Mouse (Mus musculus): ENCODE results near the gene Sh3bgrl3. TPM values are rescaled to one million over a fixed set of nuclear protein-coding genes. Genes with fewer than 3 reads are reported as not detected.

Gene Sh3bgrl3
- polyA plus RNA-seq, 1 experiment from 2014 or later = 369 TPM

- 40% methylated on average over 7 of the region's 7 CpGs for WGBS
- Histone ChIP-seq H3K4me3 (no peak overlapping the region), H3K9me3 (replicated peaks) (no peaks in the 10 kb centered on the region), H3K4me1 (peaks cover 2% of the 10 kb centered on the region; the same call in 1 of the 2 replicates), H3K4me2 (replicated peaks) (no peak overlapping the region), H3K27ac (no peak overlapping the region), H3K36me3 (no peaks in the 10 kb centered on the region), H3K27me3 (peaks cover 3% of the 10 kb centered on the region), H3K9ac (no peak overlapping the region)
- ATAC-seq (ENCODE audit: low FRiP score) = no peak
Observed at GRCm38 (mm10) chr4:134087412-134087811, 41.2 kb downstream of the Sh3bgrl3 start.

DNA sequence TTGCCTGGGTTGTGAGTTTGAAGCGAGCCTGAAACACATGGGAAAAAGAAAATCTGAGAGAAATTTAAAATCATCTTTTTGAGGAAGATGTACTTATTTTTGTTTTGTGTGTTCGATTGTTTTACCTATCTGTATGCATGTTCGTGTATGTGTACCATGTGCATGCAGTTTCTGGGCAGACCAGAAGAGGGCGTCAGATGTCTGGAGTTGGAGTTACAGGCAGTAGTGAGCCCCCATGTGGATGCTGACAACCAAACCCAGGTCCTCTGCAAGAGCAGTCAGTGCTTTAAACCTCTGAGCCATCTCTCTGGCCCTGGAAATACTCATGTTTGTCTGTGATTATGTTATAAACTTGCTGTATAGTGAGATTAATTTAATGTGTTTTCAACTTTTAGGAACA lies 43.6 kb downstream of the Sh3bgrl3 start:
- H3K4me1 ChIP-seq = peaks cover 12% of the 10 kb centered on the region
- WGBS = 84% methylated on average over 4 of the region's 4 CpGs

GRCm38 (mm10) chr4:134082460-134082859 lies 46.1 kb downstream of the Sh3bgrl3 start:
- Histone ChIP-seq H3K4me1 (peaks cover 14% of the 10 kb centered on the region), H3K4me2 (replicated peaks) (peak overlapping the region; percentile 86), H3K27ac (no peak overlapping the region), H3K4me3 (peak overlapping the region; percentile 43), H3K9ac (no peak overlapping the region), H3K9me3 (replicated peaks) (no peaks in the 10 kb centered on the region), H3K27me3 (peaks cover 26% of the 10 kb centered on the region), H3K36me3 (no peaks in the 10 kb centered on the region)
- no peak for ATAC-seq (ENCODE audit: low FRiP score)
- 20% methylated on average over 7 of the region's 7 CpGs for WGBS

More for the DNA sequence above, 43.6 kb downstream of the Sh3bgrl3 start:
- Histone ChIP-seq H3K36me3 (no peaks in the 10 kb centered on the region), H3K27me3 (peaks cover 26% of the 10 kb centered on the region), H3K4me2 (replicated peaks) (no peak overlapping the region), H3K9ac (no peak overlapping the region), H3K9me3 (replicated peaks) (no peaks in the 10 kb centered on the region), H3K27ac (no peak overlapping the region), H3K4me3 (no peak overlapping the region)
- ATAC-seq (ENCODE audit: low FRiP score) = no peak

GRCm38 (mm10) chr4:134081730-134082386 lies 46.7 kb downstream of the Sh3bgrl3 start:
- Histone ChIP-seq H3K4me2 (replicated peaks) (peak overlapping the region; percentile 86), H3K36me3 (no peaks in the 10 kb centered on the region), H3K9me3 (replicated peaks) (no peaks in the 10 kb centered on the region), H3K27me3 (peaks cover 26% of the 10 kb centered on the region), H3K9ac (peak overlapping the region; percentile 43), H3K27ac (no peak overlapping the region), H3K4me3 (peak overlapping the region; percentile 43), H3K4me1 (peaks cover 14% of the 10 kb centered on the region)
- WGBS = under 1% methylated on average over 41 of the region's 41 CpGs
- ATAC-seq (ENCODE audit: low FRiP score) = peak; percentile 56; the same call in 1 of the 2 replicates

GRCm38 (mm10) chr4:134080674-134081073 lies 47.9 kb downstream of the Sh3bgrl3 start:
- Histone ChIP-seq H3K4me1 (peaks cover 14% of the 10 kb centered on the region), H3K4me2 (replicated peaks) (no peak overlapping the region), H3K27ac (no peak overlapping the region), H3K36me3 (no peaks in the 10 kb centered on the region), H3K27me3 (peaks cover 26% of the 10 kb centered on the region), H3K9ac (no peak overlapping the region), H3K4me3 (no peak overlapping the region), H3K9me3 (replicated peaks) (no peaks in the 10 kb centered on the region)
- 89% methylated on average over 4 of the region's 4 CpGs for WGBS
- no peak for ATAC-seq (ENCODE audit: low FRiP score)

DNA sequence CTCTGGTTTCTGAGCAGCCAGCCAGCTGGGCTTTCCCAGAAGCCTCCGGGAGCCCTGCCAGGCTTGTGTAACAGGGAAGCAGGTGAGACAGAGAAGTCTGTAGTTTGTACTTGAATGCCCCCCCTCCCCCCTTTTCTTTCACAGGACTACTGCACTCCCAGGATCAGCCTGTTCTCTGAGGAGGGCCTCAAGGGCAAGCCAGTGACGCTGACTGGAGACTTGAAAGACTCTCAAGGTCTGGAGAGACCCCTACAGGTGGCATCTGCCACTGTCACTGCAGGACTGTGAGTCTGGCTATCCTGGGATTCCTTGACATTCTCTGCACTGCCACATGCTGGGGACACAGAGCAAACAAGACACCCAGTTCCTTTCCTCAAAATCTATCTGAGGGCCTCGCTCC lies 49.9 kb downstream of the Sh3bgrl3 start:
- no peak overlapping the region for H3K4me2 ChIP-seq (replicated peaks)
- no peak overlapping the region for H3K27ac ChIP-seq
- 25% methylated on average over 3 of the region's 3 CpGs for WGBS
- H3K27me3 ChIP-seq = peaks cover 26% of the 10 kb centered on the region
- H3K4me3 ChIP-seq = no peak overlapping the region
- no peaks in the 10 kb centered on the region for H3K36me3 ChIP-seq
- ATAC-seq (ENCODE audit: low FRiP score) = no peak
- H3K4me1 ChIP-seq = peaks cover 14% of the 10 kb centered on the region
- no peak overlapping the region for H3K9ac ChIP-seq
- H3K9me3 ChIP-seq (replicated peaks) = no peaks in the 10 kb centered on the region

Other genes starting within 250 kb of the Sh3bgrl3 start
- 30.3 and 37.4 TPM in 2 replicates for gene Rps6ka1, start 241.0 kb downstream of the Sh3bgrl3 start, polyA plus RNA-seq (2016; fragmentation: Nextera tagmentation; extraction: Ambion mirVana)
- gene Hmgn2, start 160.1 kb downstream of the Sh3bgrl3 start, polyA plus RNA-seq (2016; fragmentation: Nextera tagmentation; extraction: Ambion mirVana) = 2,290 and 2,342 TPM in 2 replicates
- gene Dhdds, start 127.9 kb downstream of the Sh3bgrl3 start, polyA plus RNA-seq (2016; fragmentation: Nextera tagmentation; extraction: Ambion mirVana) = 43.1 and 44.1 TPM in 2 replicates
- gene Lin28a, start 109.9 kb downstream of the Sh3bgrl3 start, polyA plus RNA-seq (2016; fragmentation: Nextera tagmentation; extraction: Ambion mirVana) = 1.4 TPM in 2 replicates
- gene Zfp683, start 75.0 kb downstream of the Sh3bgrl3 start, polyA plus RNA-seq (2016; fragmentation: Nextera tagmentation; extraction: Ambion mirVana) = not detected in 2 replicates
- gene Crybg2, start 68.0 kb downstream of the Sh3bgrl3 start, polyA plus RNA-seq (2016; fragmentation: Nextera tagmentation; extraction: Ambion mirVana) = 2.3 and 2.5 TPM in 2 replicates
- 4.8 and 5.0 TPM in 2 replicates for gene Cd52, start 33.7 kb downstream of the Sh3bgrl3 start, polyA plus RNA-seq (2016; fragmentation: Nextera tagmentation; extraction: Ambion mirVana)
- 11.6 and 13.4 TPM in 2 replicates for gene Ubxn11, start 26.2 kb downstream of the Sh3bgrl3 start, polyA plus RNA-seq (2016; fragmentation: Nextera tagmentation; extraction: Ambion mirVana)
- gene Cep85, start 58.3 kb upstream of the Sh3bgrl3 start, polyA plus RNA-seq (2016; fragmentation: Nextera tagmentation; extraction: Ambion mirVana) = 28.1 and 30.4 TPM in 2 replicates
- gene Gm7534, start 74.2 kb upstream of the Sh3bgrl3 start, polyA plus RNA-seq (2016; fragmentation: Nextera tagmentation; extraction: Ambion mirVana) = not detected in 2 replicates
- not detected in 2 replicates for gene Catsper4, start 98.6 kb upstream of the Sh3bgrl3 start, polyA plus RNA-seq (2016; fragmentation: Nextera tagmentation; extraction: Ambion mirVana)
- gene Cnksr1, start 109.6 kb upstream of the Sh3bgrl3 start, polyA plus RNA-seq (2016; fragmentation: Nextera tagmentation; extraction: Ambion mirVana) = 0.46 and 1.3 TPM in 2 replicates
- 0.31 and 0.66 TPM in 2 replicates for gene E130218I03Rik, start 114.9 kb upstream of the Sh3bgrl3 start, polyA plus RNA-seq (2016; fragmentation: Nextera tagmentation; extraction: Ambion mirVana)
- 18.3 TPM in 2 replicates for gene Zfp593, start 116.8 kb upstream of the Sh3bgrl3 start, polyA plus RNA-seq (2016; fragmentation: Nextera tagmentation; extraction: Ambion mirVana)
- 0.35 and 0.39 TPM in 2 replicates for gene Gm30191, start 118.1 kb upstream of the Sh3bgrl3 start, polyA plus RNA-seq (2016; fragmentation: Nextera tagmentation; extraction: Ambion mirVana)
- 8.5 and 8.9 TPM in 2 replicates for gene Grrp1, start 125.3 kb upstream of the Sh3bgrl3 start, polyA plus RNA-seq (2016; fragmentation: Nextera tagmentation; extraction: Ambion mirVana)
- gene Pdik1l, start 159.1 kb upstream of the Sh3bgrl3 start, polyA plus RNA-seq (2016; fragmentation: Nextera tagmentation; extraction: Ambion mirVana) = 30.8 and 32.5 TPM in 2 replicates
- 0.54 and 1.6 TPM in 2 replicates for gene Trim63, start 186.3 kb upstream of the Sh3bgrl3 start, polyA plus RNA-seq (2016; fragmentation: Nextera tagmentation; extraction: Ambion mirVana)
- gene Slc30a2, start 214.4 kb upstream of the Sh3bgrl3 start, polyA plus RNA-seq (2016; fragmentation: Nextera tagmentation; extraction: Ambion mirVana) = not detected in 2 replicates

Measured in hindbrain, embryonic 12.5 days (tissue).